Mouse (Mus musculus): ENCODE results near the gene Adgrv1. TPM values are rescaled to one million over a fixed set of nuclear protein-coding genes. Genes with fewer than 3 reads are reported as not detected.
"Not testable (repeated sequence)": the region's sequence is repeated elsewhere in the genome, so short reads cannot be mapped to it uniquely, and the experiment has no call there.

Adgrv1 gene
- polyA plus RNA-seq, 1 experiment from 2014 or later, result 54.5 TPM

GRCm38 (mm10) chr13:81630566-81630965 is 2.4 kb downstream of the Adgrv1 start:
- ATAC-seq (ENCODE audit: low FRiP score) (no peak), DNase-seq (ENCODE audit: low spot score) (no peak)
- 19% methylated on average over 5 of the region's 5 CpGs for WGBS
- Histone ChIP-seq H3K9ac (ENCODE audit: low read depth, low read length) (0 out of 2 replicates have a peak overlapping the region, but pooled peaks have one; percentile 11), H3K4me3 (ENCODE audit: low read depth, low read length) (peak overlapping the region; percentile 26), H3K27ac (ENCODE audit: low read depth, low read length) (0 out of 2 replicates have a peak overlapping the region, but pooled peaks have one; percentile 36), H3K4me2 (replicated peaks; ENCODE audit: low read depth, low read length) (peak overlapping the region; percentile 17), H3K27me3 (ENCODE audit: control insufficient read depth, insufficient read depth, low read length) (no peaks in the 10 kb centered on the region), H3K9me3 (ENCODE audit: control insufficient read depth, low read length) (no peaks in the 10 kb centered on the region), H3K4me1 (replicated peaks; ENCODE audit: control insufficient read depth, insufficient read depth, low read length) (0 out of 2 replicates have a peak, but pooled peaks cover 3% of the 10 kb centered on the region), H3K36me3 (ENCODE audit: control insufficient read depth, insufficient read depth, low read length) (no peaks in the 10 kb centered on the region)

GRCm38 (mm10) chr13:81629395-81629794 is 3.6 kb downstream of the Adgrv1 start:
- 0 out of 2 replicates have a peak, but pooled peaks cover 3% of the 10 kb centered on the region for H3K4me1 ChIP-seq (replicated peaks; ENCODE audit: control insufficient read depth, insufficient read depth, low read length)
- H3K4me2 ChIP-seq (replicated peaks; ENCODE audit: low read depth, low read length), result peak overlapping the region; percentile 17
- ATAC-seq (ENCODE audit: low FRiP score) (peak; percentile 67), DNase-seq (ENCODE audit: low spot score) (peak; percentile 68)
- H3K4me3 ChIP-seq (ENCODE audit: low read depth, low read length), result no peak overlapping the region
- H3K9me3 ChIP-seq (ENCODE audit: control insufficient read depth, low read length), result no peaks in the 10 kb centered on the region
- H3K27ac ChIP-seq (ENCODE audit: low read depth, low read length), result 0 out of 2 replicates have a peak overlapping the region, but pooled peaks have one; percentile 17
- H3K27me3 ChIP-seq (ENCODE audit: control insufficient read depth, insufficient read depth, low read length), result no peaks in the 10 kb centered on the region
- H3K9ac ChIP-seq (ENCODE audit: low read depth, low read length), result no peak overlapping the region
- 33% methylated on average over 3 of the region's 3 CpGs for WGBS
- no peaks in the 10 kb centered on the region for H3K36me3 ChIP-seq (ENCODE audit: control insufficient read depth, insufficient read depth, low read length)

GRCm38 (mm10) chr13:81628631-81629190 is 4.2 kb downstream of the Adgrv1 start:
- ATAC-seq (ENCODE audit: low FRiP score), result no peak

GRCm38 (mm10) chr13:81627861-81628260 is 5.1 kb downstream of the Adgrv1 start:
- H3K4me3 ChIP-seq (ENCODE audit: low read depth, low read length); H3K4me1 ChIP-seq (replicated peaks; ENCODE audit: control insufficient read depth, insufficient read depth, low read length); H3K27ac ChIP-seq (ENCODE audit: low read depth, low read length): not testable (repeated sequence)

More at GRCm38 (mm10) chr13:81628631-81629190, 4.2 kb downstream of the Adgrv1 start:
- WGBS, result 34% methylated on average over 2 of the region's 2 CpGs
- no peak overlapping the region for H3K9ac ChIP-seq (ENCODE audit: low read depth, low read length)
- no peaks in the 10 kb centered on the region for H3K9me3 ChIP-seq (ENCODE audit: control insufficient read depth, low read length)
- no peak for DNase-seq (ENCODE audit: low spot score)
- no peak overlapping the region for H3K27ac ChIP-seq (ENCODE audit: low read depth, low read length)
- 0 out of 2 replicates have a peak, but pooled peaks cover 3% of the 10 kb centered on the region for H3K4me1 ChIP-seq (replicated peaks; ENCODE audit: control insufficient read depth, insufficient read depth, low read length)
- no peak overlapping the region for H3K4me3 ChIP-seq (ENCODE audit: low read depth, low read length)
- H3K4me2 ChIP-seq (replicated peaks; ENCODE audit: low read depth, low read length), result no peak overlapping the region
- no peaks in the 10 kb centered on the region for H3K36me3 ChIP-seq (ENCODE audit: control insufficient read depth, insufficient read depth, low read length)
- H3K27me3 ChIP-seq (ENCODE audit: control insufficient read depth, insufficient read depth, low read length), result no peaks in the 10 kb centered on the region

GRCm38 (mm10) chr13:81610349-81610748 is 22.6 kb downstream of the Adgrv1 start:
- Histone ChIP-seq H3K9ac (ENCODE audit: low read depth, low read length) (no peak overlapping the region), H3K9me3 (ENCODE audit: control insufficient read depth, low read length) (no peaks in the 10 kb centered on the region), H3K27me3 (ENCODE audit: control insufficient read depth, insufficient read depth, low read length) (no peaks in the 10 kb centered on the region), H3K4me3 (ENCODE audit: low read depth, low read length) (no peak overlapping the region), H3K4me2 (replicated peaks; ENCODE audit: low read depth, low read length) (no peak overlapping the region), H3K4me1 (replicated peaks; ENCODE audit: control insufficient read depth, insufficient read depth, low read length) (no peaks in the 10 kb centered on the region), H3K36me3 (ENCODE audit: control insufficient read depth, insufficient read depth, low read length) (peaks cover 5% of the 10 kb centered on the region), H3K27ac (ENCODE audit: low read depth, low read length) (no peak overlapping the region)
- DNase-seq (ENCODE audit: low spot score) (no peak), ATAC-seq (ENCODE audit: low FRiP score) (no peak)
- WGBS, result 94% methylated on average over 4 of the region's 4 CpGs

More at GRCm38 (mm10) chr13:81627861-81628260, 5.1 kb downstream of the Adgrv1 start:
- H3K36me3 ChIP-seq (ENCODE audit: control insufficient read depth, insufficient read depth, low read length); ATAC-seq (ENCODE audit: low FRiP score); H3K27me3 ChIP-seq (ENCODE audit: control insufficient read depth, insufficient read depth, low read length); DNase-seq (ENCODE audit: low spot score); H3K9me3 ChIP-seq (ENCODE audit: control insufficient read depth, low read length); H3K4me2 ChIP-seq (replicated peaks; ENCODE audit: low read depth, low read length); H3K9ac ChIP-seq (ENCODE audit: low read depth, low read length): not testable (repeated sequence)
- 45% methylated on average over 1 of the region's 1 CpGs for WGBS

GRCm38 (mm10) chr13:81606991-81607390 is 26.0 kb downstream of the Adgrv1 start:
- H3K36me3 ChIP-seq (ENCODE audit: control insufficient read depth, insufficient read depth, low read length), result peaks cover 5% of the 10 kb centered on the region
- WGBS, result 85% methylated on average over 2 of the region's 2 CpGs
- no peaks in the 10 kb centered on the region for H3K27me3 ChIP-seq (ENCODE audit: control insufficient read depth, insufficient read depth, low read length)
- no peak overlapping the region for H3K4me2 ChIP-seq (replicated peaks; ENCODE audit: low read depth, low read length)
- DNase-seq (ENCODE audit: low spot score), result no peak
- H3K4me1 ChIP-seq (replicated peaks; ENCODE audit: control insufficient read depth, insufficient read depth, low read length), result no peaks in the 10 kb centered on the region
- H3K4me3 ChIP-seq (ENCODE audit: low read depth, low read length), result no peak overlapping the region
- H3K9ac ChIP-seq (ENCODE audit: low read depth, low read length), result no peak overlapping the region
- ATAC-seq (ENCODE audit: low FRiP score), result no peak
- H3K27ac ChIP-seq (ENCODE audit: low read depth, low read length), result no peak overlapping the region
- no peaks in the 10 kb centered on the region for H3K9me3 ChIP-seq (ENCODE audit: control insufficient read depth, low read length)

- H3K4me1 ChIP-seq (replicated peaks; ENCODE audit: control insufficient read depth, insufficient read depth, low read length), result 0 out of 2 replicates have a peak, but pooled peaks cover 2% of the 10 kb centered on the region
- peaks cover 5% of the 10 kb centered on the region; the same call in 1 of the 2 replicates for H3K36me3 ChIP-seq (ENCODE audit: control insufficient read depth, insufficient read depth, low read length)
- no peak overlapping the region for H3K9ac ChIP-seq (ENCODE audit: low read depth, low read length)
- H3K27me3 ChIP-seq (ENCODE audit: control insufficient read depth, insufficient read depth, low read length), result no peaks in the 10 kb centered on the region
- ATAC-seq (ENCODE audit: low FRiP score) (peak; percentile 69), DNase-seq (ENCODE audit: low spot score) (peak; percentile 35)
- H3K9me3 ChIP-seq (ENCODE audit: control insufficient read depth, low read length), result no peaks in the 10 kb centered on the region
- H3K4me3 ChIP-seq (ENCODE audit: low read depth, low read length), result no peak overlapping the region
- 44% methylated on average over 9 of the region's 9 CpGs for WGBS
- no peak overlapping the region for H3K27ac ChIP-seq (ENCODE audit: low read depth, low read length)
- H3K4me2 ChIP-seq (replicated peaks; ENCODE audit: low read depth, low read length), result no peak overlapping the region
Measured at GRCm38 (mm10) chr13:81596910-81597607, 35.9 kb downstream of the Adgrv1 start.

GRCm38 (mm10) chr13:81578692-81579091 is 54.3 kb downstream of the Adgrv1 start:
- ATAC-seq (ENCODE audit: low FRiP score) (no peak), DNase-seq (ENCODE audit: low spot score) (no peak)
- Histone ChIP-seq H3K36me3 (ENCODE audit: control insufficient read depth, insufficient read depth, low read length) (no peaks in the 10 kb centered on the region), H3K9ac (ENCODE audit: low read depth, low read length) (no peak overlapping the region), H3K9me3 (ENCODE audit: control insufficient read depth, low read length) (no peaks in the 10 kb centered on the region), H3K27ac (ENCODE audit: low read depth, low read length) (no peak overlapping the region), H3K4me3 (ENCODE audit: low read depth, low read length) (no peak overlapping the region), H3K27me3 (ENCODE audit: control insufficient read depth, insufficient read depth, low read length) (no peaks in the 10 kb centered on the region), H3K4me2 (replicated peaks; ENCODE audit: low read depth, low read length) (no peak overlapping the region), H3K4me1 (replicated peaks; ENCODE audit: control insufficient read depth, insufficient read depth, low read length) (no peaks in the 10 kb centered on the region)
- 92% methylated on average over 8 of the region's 8 CpGs for WGBS

All from hindbrain, embryonic 11.5 days (tissue).